Mouse (Mus musculus) MEL (cell line): ENCODE data around the gene Klhdc3. TPM values are rescaled to one million over a fixed set of nuclear protein-coding genes. Genes with fewer than 3 reads are reported as not detected.
A peak's percentile ranks its signal among the peaks of the same experiment; 100 is the strongest.

Experiments
- DNase-seq: peaks from one replicate; pipeline ENCODE4 v3.0.0; 2011; ENCODE audit warnings: low read depth, low spot score
- H3K27ac ChIP-seq: 2 replicates; pipeline ENCODE4 v1.5.1; 2012; ENCODE audit warnings: low read depth, mild to moderate bottlenecking, control low read depth, low read length, moderate library complexity; ENCODE audit not compliant: control insufficient read depth
- H3K27me3 ChIP-seq, 2 experiments: fragments of 150-350 bp in 1 of 2; sonication (generic) in 1 of 2; 2 replicates each; pipeline ENCODE4 v1.6.1; 2012; ENCODE audit warnings: low read length in 2 of 2, mild to moderate bottlenecking in 2 of 2, improper control_type of control experiment in 1 of 2, moderate library complexity in 1 of 2; ENCODE audit not compliant: insufficient read depth in 2 of 2, control insufficient read depth in 1 of 2
- H3K36me3 ChIP-seq, 2 experiments: 2 replicates each; pipeline ENCODE4 v1.6.1; 2012 to 2014; ENCODE audit warnings: low read length in 2 of 2, improper control_type of control experiment in 1 of 2, inconsistent platforms in 1 of 2, mild to moderate bottlenecking in 1 of 2; ENCODE audit not compliant: insufficient read depth in 2 of 2, control insufficient read depth in 1 of 2
- H3K4me1 ChIP-seq, 2 experiments: fragments of 150-350 bp in 1 of 2; sonication (generic) in 1 of 2; 2 replicates each; pipeline ENCODE4 v1.6.1; 2012; ENCODE audit warnings: low read length in 2 of 2, improper control_type of control experiment in 1 of 2, mild to moderate bottlenecking in 1 of 2; ENCODE audit not compliant: insufficient read depth in 2 of 2, control insufficient read depth in 1 of 2
- H3K4me3 ChIP-seq, 2 experiments: fragments of 150-350 bp in 1 of 2; sonication (generic) in 1 of 2; 2 replicates each; pipeline ENCODE4 v1.5.1; 2012; ENCODE audit warnings: low read depth in 2 of 2, low read length in 2 of 2, mild to moderate bottlenecking in 2 of 2, moderate library complexity in 2 of 2, control low read depth in 1 of 2, improper control_type of control experiment in 1 of 2; ENCODE audit not compliant: control insufficient read depth in 1 of 2, insufficient read depth in 1 of 2
- H3K79me2 ChIP-seq: 2 replicates; pipeline ENCODE4 v1.6.1; 2012; ENCODE audit warnings: mild to moderate bottlenecking, low read length, moderate library complexity; ENCODE audit not compliant: control insufficient read depth, poor library complexity, insufficient read depth
- H3K9ac ChIP-seq: 2 replicates; pipeline ENCODE4 v1.6.1; 2012; ENCODE audit warnings: low read depth, mild to moderate bottlenecking, control low read depth, low read length, moderate library complexity; ENCODE audit not compliant: control insufficient read depth, poor library complexity, severe bottlenecking
- H3K9me3 ChIP-seq: fragments of 150-350 bp; sonication (generic); replicated peaks from 2 replicates; pipeline ENCODE4 v1.6.1; 2012; ENCODE audit warnings: mild to moderate bottlenecking, low read length, improper control_type of control experiment, moderate library complexity; ENCODE audit not compliant: insufficient read depth
- CHD1 ChIP-seq: IDR thresholded peaks from 2 replicates; pipeline ENCODE4 v1.6.1; 2012; ENCODE audit warnings: low read depth, mild to moderate bottlenecking, inconsistent platforms, low read length, improper control_type of control experiment
- CHD2 ChIP-seq: IDR thresholded peaks from 2 replicates; pipeline ENCODE4 v1.6.1; 2011; ENCODE audit warnings: low read length, improper control_type of control experiment
- CTCF ChIP-seq, 3 experiments: IDR thresholded peaks in 2 of 3; conservative IDR thresholded peaks in 1 of 3; 2 replicates each; pipeline ENCODE4 v1.5.1; 2011 to 2012; ENCODE audit warnings: low read length in 3 of 3, low read depth in 2 of 3, mild to moderate bottlenecking in 2 of 3, improper control_type of control experiment in 1 of 3, inconsistent platforms in 1 of 3, mixed read lengths in 1 of 3, moderate library complexity in 1 of 3; ENCODE audit not compliant: control insufficient read depth in 1 of 3, insufficient read depth in 1 of 3, poor library complexity in 1 of 3, severe bottlenecking in 1 of 3
- E2F4 ChIP-seq: IDR thresholded peaks from 2 replicates; pipeline ENCODE4 v1.6.1; 2011; ENCODE audit warnings: low read depth, low read length, improper control_type of control experiment, borderline replicate concordance
- ELF1 ChIP-seq: IDR thresholded peaks from 2 replicates; pipeline ENCODE4 v1.6.1; 2014; ENCODE audit warnings: low read depth, mild to moderate bottlenecking, inconsistent platforms, low read length, improper control_type of control experiment, moderate library complexity
- EP300 ChIP-seq, 2 experiments: IDR thresholded peaks; 2 replicates each; pipeline ENCODE4 v1.6.1; 2011; ENCODE audit warnings: improper control_type of control experiment in 2 of 2, low read length in 2 of 2, low read depth in 1 of 2, mild to moderate bottlenecking in 1 of 2
- ETS1 ChIP-seq: IDR thresholded peaks from 2 replicates; pipeline ENCODE4 v1.6.1; 2012; ENCODE audit warnings: low read depth, mild to moderate bottlenecking, inconsistent platforms, low read length, improper control_type of control experiment, moderate library complexity
- GABPA ChIP-seq: IDR thresholded peaks from 2 replicates; pipeline ENCODE4 v1.6.1; 2012; ENCODE audit warnings: low read depth, mild to moderate bottlenecking, inconsistent platforms, low read length, improper control_type of control experiment, moderate library complexity
- GATA1 ChIP-seq: IDR thresholded peaks from 2 replicates; pipeline ENCODE4 v1.6.1; 2011; ENCODE audit warnings: low read depth, low read length, improper control_type of control experiment
- HCFC1 ChIP-seq: IDR thresholded peaks from 2 replicates; pipeline ENCODE4 v1.6.1; 2012; ENCODE audit warnings: low read depth, mild to moderate bottlenecking, inconsistent platforms, low read length, improper control_type of control experiment, moderate library complexity
- JUND ChIP-seq: IDR thresholded peaks from 2 replicates; pipeline ENCODE4 v1.6.1; 2011; ENCODE audit warnings: low read depth, mild to moderate bottlenecking, improper control_type of control experiment, low read length
- KAT2A ChIP-seq: conservative IDR thresholded peaks from 2 replicates; pipeline ENCODE4 v1.6.1; 2012; ENCODE audit warnings: low read depth, low read length, improper control_type of control experiment, inconsistent platforms
- MAFK ChIP-seq: IDR thresholded peaks from 2 replicates; pipeline ENCODE4 v1.6.1; 2011; ENCODE audit warnings: low read depth, mild to moderate bottlenecking, low read length, improper control_type of control experiment, borderline replicate concordance
- MAX ChIP-seq: IDR thresholded peaks from 2 replicates; pipeline ENCODE4 v1.6.1; 2011; ENCODE audit warnings: low read length, improper control_type of control experiment
- MAZ ChIP-seq: IDR thresholded peaks from 2 replicates; pipeline ENCODE4 v1.6.1; 2012; ENCODE audit warnings: low read depth, mild to moderate bottlenecking, inconsistent platforms, low read length, improper control_type of control experiment
- MXI1 ChIP-seq: IDR thresholded peaks from 2 replicates; pipeline ENCODE4 v1.6.1; 2011; ENCODE audit warnings: mild to moderate bottlenecking, low read depth, low read length, improper control_type of control experiment
- MYB ChIP-seq: IDR thresholded peaks from 2 replicates; pipeline ENCODE4 v1.6.1; 2011; ENCODE audit warnings: mild to moderate bottlenecking, low read depth, low read length, improper control_type of control experiment
- MYC ChIP-seq: IDR thresholded peaks from 2 replicates; pipeline ENCODE4 v1.6.1; 2011; ENCODE audit warnings: low read depth, mild to moderate bottlenecking, low read length, improper control_type of control experiment, moderate library complexity
- NELFE ChIP-seq: IDR thresholded peaks from 2 replicates; pipeline ENCODE4 v1.6.1; 2011; ENCODE audit warnings: low read depth, low read length, improper control_type of control experiment
- NRF1 ChIP-seq: IDR thresholded peaks from 2 replicates; pipeline ENCODE4 v1.6.1; 2014; ENCODE audit warnings: low read depth, mild to moderate bottlenecking, inconsistent platforms, low read length, improper control_type of control experiment, moderate library complexity; ENCODE audit not compliant: poor library complexity, insufficient read depth, severe bottlenecking
- POLR2A ChIP-seq, 2 experiments: IDR thresholded peaks; 2 replicates each; pipeline ENCODE4 v1.6.1; 2011 to 2012; ENCODE audit warnings: low read length in 2 of 2, mild to moderate bottlenecking in 2 of 2, control low read depth in 1 of 2, improper control_type of control experiment in 1 of 2, low read depth in 1 of 2, moderate library complexity in 1 of 2; ENCODE audit not compliant: control insufficient read depth in 1 of 2, insufficient read depth in 1 of 2, poor library complexity in 1 of 2
- POLR2AphosphoS2 ChIP-seq: IDR thresholded peaks from 2 replicates; pipeline ENCODE4 v1.6.1; 2011; ENCODE audit warnings: low read length, improper control_type of control experiment
- POLR2AphosphoS5 ChIP-seq: IDR thresholded peaks from 2 replicates; pipeline ENCODE4 v1.6.1; 2012; ENCODE audit warnings: low read depth, borderline replicate concordance, mild to moderate bottlenecking, inconsistent platforms, low read length, moderate library complexity, mixed read lengths
- RAD21 ChIP-seq: IDR thresholded peaks from 2 replicates; pipeline ENCODE4 v1.6.1; 2011; ENCODE audit warnings: mild to moderate bottlenecking, low read depth, low read length, improper control_type of control experiment
- RCOR1 ChIP-seq: IDR thresholded peaks from 2 replicates; pipeline ENCODE4 v1.6.1; 2012; ENCODE audit warnings: low read depth, mild to moderate bottlenecking, inconsistent platforms, low read length, improper control_type of control experiment
- SIN3A ChIP-seq: IDR thresholded peaks from 2 replicates; pipeline ENCODE4 v1.6.1; 2012; ENCODE audit warnings: low read length, improper control_type of control experiment, inconsistent platforms
- SMC3 ChIP-seq: IDR thresholded peaks from 2 replicates; pipeline ENCODE4 v1.6.1; 2011; ENCODE audit warnings: low read depth, low read length, improper control_type of control experiment
- TAL1 ChIP-seq: IDR thresholded peaks from 2 replicates; pipeline ENCODE4 v1.6.1; 2012; ENCODE audit warnings: mild to moderate bottlenecking, inconsistent platforms, low read length, moderate library complexity, mixed read lengths
- TBP ChIP-seq: IDR thresholded peaks from 2 replicates; pipeline ENCODE4 v1.8.0; 2011; ENCODE audit warnings: low read depth, low read length, improper control_type of control experiment
- TCF12 ChIP-seq: IDR thresholded peaks from 2 replicates; pipeline ENCODE4 v1.6.1; 2014; ENCODE audit warnings: low read depth, mild to moderate bottlenecking, inconsistent platforms, low read length, improper control_type of control experiment, moderate library complexity
- UBTF ChIP-seq: IDR thresholded peaks from 2 replicates; pipeline ENCODE4 v1.6.1; 2012; ENCODE audit warnings: low read depth, mild to moderate bottlenecking, inconsistent platforms, low read length, improper control_type of control experiment, moderate library complexity, borderline replicate concordance; ENCODE audit not compliant: insufficient read depth
- USF2 ChIP-seq, 2 experiments: IDR thresholded peaks; 2 replicates each; pipeline ENCODE4 v1.6.1; 2011 to 2012; ENCODE audit warnings: improper control_type of control experiment in 2 of 2, low read length in 2 of 2, borderline replicate concordance in 1 of 2, inconsistent platforms in 1 of 2, low read depth in 1 of 2, mild to moderate bottlenecking in 1 of 2; ENCODE audit not compliant: insufficient read depth in 1 of 2
- ZC3H11A ChIP-seq: IDR thresholded peaks from 2 replicates; pipeline ENCODE4 v1.6.1; 2012; ENCODE audit warnings: low read depth, mild to moderate bottlenecking, inconsistent platforms, low read length, improper control_type of control experiment
- ZKSCAN1 ChIP-seq: IDR thresholded peaks from 2 replicates; pipeline ENCODE4 v1.6.1; 2012; ENCODE audit warnings: low read depth, mild to moderate bottlenecking, inconsistent platforms, low read length, improper control_type of control experiment, moderate library complexity
- ZMIZ1 ChIP-seq: IDR thresholded peaks from 2 replicates; pipeline ENCODE4 v1.6.1; 2012; ENCODE audit warnings: low read depth, mild to moderate bottlenecking, inconsistent platforms, low read length, improper control_type of control experiment, moderate library complexity
- ZNF384 ChIP-seq: IDR thresholded peaks from 2 replicates; pipeline ENCODE4 v1.6.1; 2012; ENCODE audit warnings: low read depth, mild to moderate bottlenecking, inconsistent platforms, low read length, improper control_type of control experiment
- polyA plus RNA-seq, 2 experiments: library from polyadenylated mRNA; stranded (reverse) in 1 of 2; unstranded in 1 of 2; fragments of >175 nt in 1 of 2; fragments of >200 nt in 1 of 2; gene quantifications; 2 replicates each; pipeline versions ENCODE4 v1.2.1 to v1.2.4; 2012; ENCODE audit warnings: low replicate concordance in 2 of 2, low read depth in 1 of 2; ENCODE audit not compliant: insufficient read length in 2 of 2, insufficient read depth in 1 of 2, missing spikeins in 1 of 2
- total RNA-seq: library from RNA; depleted of rRNA; stranded (reverse); fragments of 300-350 nt; gene quantifications from 2 replicates; pipeline ENCODE4 v1.2.3, GENCODE M21; 2012; rRNA removed

Klhdc3 gene
- total RNA-seq (93.6 and 95.0 TPM in 2 replicates), polyA plus RNA-seq (100 to 1,000 TPM in 1 of 2 experiments, not detected in 1; 203 TPM)

GRCm38 (mm10) chr17:46680760-46681373 lies at the start of gene Klhdc3:
Klhdc3 (minus strand) TSS chr17:46680914.
- peak within 1 kb of the TSS; percentile 86 for H3K27ac ChIP-seq
- peaks cover 0 to 13% of the 10 kb centered on the region in 2 experiments; a peak in 2 of 4 replicates for H3K36me3 ChIP-seq
- H3K4me3 ChIP-seq = peak within 1 kb of the TSS; percentile 80 to 93
- peak within 1 kb of the TSS; percentile 95 for H3K9ac ChIP-seq
- peak; percentile 100 for DNase-seq
- H3K9me3 ChIP-seq = no peaks in the 10 kb centered on the region
- H3K79me2 ChIP-seq = peaks cover 35% of the 10 kb centered on the region
- no peaks in the 10 kb centered on the region for H3K27me3 ChIP-seq
- H3K4me1 ChIP-seq = peaks cover 2 to 9% of the 10 kb centered on the region in 2 experiments; a peak in 3 of 4 replicates
- no peak for TF ChIP-seq E2F4
- no peak for TF ChIP-seq USF2 (IDR thresholded peaks at IDR 0.05; ENCODE audit: borderline replicate concordance in 1 of 2, insufficient read depth in 1 of 2, low read depth in 1 of 2, low read length in 2 of 2)
- TF ChIP-seq MAX = peak; percentile 72; the same call in 1 of the 2 replicates
- no peak for TF ChIP-seq POLR2AphosphoS5
- peak; percentile 84 for TF ChIP-seq NRF1
- peak; percentile 57 for TF ChIP-seq ZMIZ1
- no peak for TF ChIP-seq CHD1
- no peak for TF ChIP-seq ZKSCAN1
- TF ChIP-seq TBP = peak; percentile 11; the same call in 1 of the 2 replicates
- TF ChIP-seq MYC = 0 out of 2 replicates have a peak, but pooled peaks have one; percentile 9
- TF ChIP-seq TAL1 = no peak
- 0 out of 2 replicates have a peak, but pooled peaks have one; percentile 17 for TF ChIP-seq MAZ
- no peak for TF ChIP-seq ETS1
- no peak for TF ChIP-seq EP300 (IDR thresholded peaks at IDR 0.05; ENCODE audit: low read depth in 1 of 2, low read length in 2 of 2)
- no peak for TF ChIP-seq SMC3
- peak; percentile 89 for TF ChIP-seq SIN3A
- TF ChIP-seq ZNF384 = no peak
- no peak for TF ChIP-seq CTCF (IDR thresholded peaks at IDR 0.05 in 2 of 3, conservative IDR thresholded peaks at IDR 0.05 in 1 of 3; ENCODE audit: control insufficient read depth in 1 of 3, insufficient read depth in 1 of 3, low read depth in 2 of 3, low read length in 3 of 3, poor library complexity in 1 of 3, severe bottlenecking in 1 of 3)
- peak; percentile 70; the same call in 1 of the 2 replicates for TF ChIP-seq POLR2AphosphoS2
- TF ChIP-seq HCFC1 = peak; percentile 98
- TF ChIP-seq GATA1 = no peak
- no peak for TF ChIP-seq RAD21
- TF ChIP-seq CHD2 = no peak
- TF ChIP-seq UBTF = no peak
- TF ChIP-seq RCOR1 = no peak
- peak; percentile 34 to 68; a peak in 3 of 4 replicates for TF ChIP-seq POLR2A (IDR thresholded peaks at IDR 0.05; ENCODE audit: control insufficient read depth in 1 of 2, insufficient read depth in 1 of 2, low read depth in 1 of 2, low read length in 2 of 2, poor library complexity in 1 of 2)
- peak; percentile 79; the same call in 1 of the 2 replicates for TF ChIP-seq KAT2A
- no peak for TF ChIP-seq MYB
- TF ChIP-seq NELFE = peak; percentile 72
- TF ChIP-seq ZC3H11A = no peak
- peak; percentile 90 for TF ChIP-seq MXI1
- no peak for TF ChIP-seq GABPA
- TF ChIP-seq JUND = no peak
- no peak for TF ChIP-seq MAFK
- peak; percentile 53; the same call in 1 of the 2 replicates for TF ChIP-seq TCF12
- TF ChIP-seq ELF1 = peak; percentile 42
